Mouse (Mus musculus): ENCODE results near the gene Sh2d1b2.
"Not testable (repeated sequence)": the region's sequence is repeated elsewhere in the genome, so short reads cannot be mapped to it uniquely, and the experiment has no call there.

Sh2d1b2 gene

GRCm38 (mm10) chr1:170232688-170233087 is at the start of gene Sh2d1b2:
Sh2d1b2 (plus strand) TSS chr1:170232749.
- not testable (repeated sequence) for DNase-seq (ENCODE audit: low read depth, low spot score); H3K27me3 ChIP-seq (ENCODE audit: control insufficient read depth, insufficient read depth, low read length, poor library complexity, severe bottlenecking); H3K36me3 ChIP-seq (ENCODE audit: control insufficient read depth, insufficient read depth, low read length, poor library complexity, severe bottlenecking)

DNA sequence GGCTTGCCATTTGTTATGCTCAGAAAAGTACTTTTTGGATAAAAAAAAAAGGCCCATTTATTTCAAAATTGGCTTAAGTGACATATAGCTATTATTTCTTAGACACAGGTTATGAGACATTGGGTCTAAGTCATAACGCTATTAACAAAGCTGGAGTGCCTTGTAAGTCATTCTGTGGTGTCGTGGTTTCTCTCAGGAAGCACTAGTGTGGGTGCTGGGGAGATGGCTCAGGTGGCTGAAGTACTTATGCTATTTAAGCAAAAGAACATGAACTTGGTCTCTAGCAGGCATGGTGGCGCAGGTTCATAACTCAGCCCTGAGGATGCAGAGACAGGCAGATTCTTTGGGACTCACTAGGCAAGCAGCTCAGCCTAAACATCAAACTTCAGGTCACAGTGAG is 47.4 kb upstream of the Sh2d1b2 start:
- no peak for DNase-seq (ENCODE audit: low read depth, low spot score)
- no peaks in the 10 kb centered on the region for H3K27me3 ChIP-seq (ENCODE audit: control insufficient read depth, insufficient read depth, low read length, poor library complexity, severe bottlenecking)
- H3K36me3 ChIP-seq (ENCODE audit: control insufficient read depth, insufficient read depth, low read length, poor library complexity, severe bottlenecking) = no peaks in the 10 kb centered on the region

- H3K27me3 ChIP-seq (ENCODE audit: control insufficient read depth, insufficient read depth, low read length, poor library complexity, severe bottlenecking) = no peaks in the 10 kb centered on the region
- H3K36me3 ChIP-seq (ENCODE audit: control insufficient read depth, insufficient read depth, low read length, poor library complexity, severe bottlenecking) = no peaks in the 10 kb centered on the region
- no peak for DNase-seq (ENCODE audit: low read depth, low spot score)
These were observed 46.0 kb upstream of the Sh2d1b2 start for GRCm38 (mm10) chr1:170186531-170186930.

- Histone ChIP-seq H3K36me3 (ENCODE audit: control insufficient read depth, insufficient read depth, low read length, poor library complexity, severe bottlenecking) (peaks cover 4% of the 10 kb centered on the region; the same call in 1 of the 2 replicates), H3K27me3 (ENCODE audit: control insufficient read depth, insufficient read depth, low read length, poor library complexity, severe bottlenecking) (no peaks in the 10 kb centered on the region)
- DNase-seq (ENCODE audit: low read depth, low spot score) = no peak
These were observed 43.9 kb upstream of the Sh2d1b2 start for GRCm38 (mm10) chr1:170188601-170189000.

DNA sequence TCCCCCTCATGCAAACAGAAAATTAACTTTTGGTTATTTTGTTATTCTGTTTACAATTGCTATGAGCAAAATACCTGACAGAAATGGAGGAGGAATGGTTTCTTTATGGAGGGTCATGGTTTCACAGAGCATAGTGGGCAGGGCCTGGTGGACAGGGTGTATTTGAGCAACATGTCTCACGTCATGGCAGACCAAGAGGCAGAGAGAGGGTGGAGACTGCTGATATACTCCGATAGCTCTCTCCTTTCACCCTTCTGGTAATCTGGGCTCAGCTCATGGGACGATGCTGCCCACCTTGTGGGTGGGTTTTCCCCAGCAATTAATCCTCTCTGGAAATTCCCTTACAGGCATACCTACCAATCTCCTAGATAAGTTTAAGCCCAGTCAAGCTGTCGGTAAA is 42.3 kb upstream of the Sh2d1b2 start:
- Histone ChIP-seq H3K27me3 (ENCODE audit: control insufficient read depth, insufficient read depth, low read length, poor library complexity, severe bottlenecking) (no peaks in the 10 kb centered on the region), H3K36me3 (ENCODE audit: control insufficient read depth, insufficient read depth, low read length, poor library complexity, severe bottlenecking) (peaks cover 8% of the 10 kb centered on the region; the same call in 1 of the 2 replicates)
- DNase-seq (ENCODE audit: low read depth, low spot score) = no peak

DNA sequence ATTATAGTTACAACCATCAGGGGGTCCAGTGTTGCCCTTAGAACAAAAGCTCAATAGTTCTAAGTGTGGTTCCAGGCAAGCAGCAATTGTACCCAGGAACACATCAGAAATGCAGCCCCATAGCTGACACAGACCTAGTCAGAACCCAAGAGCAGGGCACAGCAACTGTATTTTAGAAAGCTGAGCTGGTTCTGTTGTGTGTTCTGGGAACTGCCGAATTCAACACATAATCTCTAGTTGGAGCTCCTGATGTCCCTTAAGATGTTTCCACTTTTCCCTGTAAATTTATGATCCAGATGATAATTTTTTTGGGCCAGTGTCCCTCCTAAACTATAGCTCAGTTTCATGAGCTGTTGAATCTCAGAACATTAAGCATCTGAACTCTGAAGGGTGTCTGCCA is 40.6 kb upstream of the Sh2d1b2 start:
- H3K36me3 ChIP-seq (ENCODE audit: control insufficient read depth, insufficient read depth, low read length, poor library complexity, severe bottlenecking) = peaks cover 11% of the 10 kb centered on the region; the same call in 1 of the 2 replicates
- no peaks in the 10 kb centered on the region for H3K27me3 ChIP-seq (ENCODE audit: control insufficient read depth, insufficient read depth, low read length, poor library complexity, severe bottlenecking)
- DNase-seq (ENCODE audit: low read depth, low spot score) = no peak

GRCm38 (mm10) chr1:170196211-170196610 is 36.3 kb upstream of the Sh2d1b2 start:
- DNase-seq (ENCODE audit: low read depth, low spot score) = no peak
- Histone ChIP-seq H3K36me3 (ENCODE audit: control insufficient read depth, insufficient read depth, low read length, poor library complexity, severe bottlenecking) (peaks cover 24% of the 10 kb centered on the region; the same call in 1 of the 2 replicates), H3K27me3 (ENCODE audit: control insufficient read depth, insufficient read depth, low read length, poor library complexity, severe bottlenecking) (no peaks in the 10 kb centered on the region)

DNA sequence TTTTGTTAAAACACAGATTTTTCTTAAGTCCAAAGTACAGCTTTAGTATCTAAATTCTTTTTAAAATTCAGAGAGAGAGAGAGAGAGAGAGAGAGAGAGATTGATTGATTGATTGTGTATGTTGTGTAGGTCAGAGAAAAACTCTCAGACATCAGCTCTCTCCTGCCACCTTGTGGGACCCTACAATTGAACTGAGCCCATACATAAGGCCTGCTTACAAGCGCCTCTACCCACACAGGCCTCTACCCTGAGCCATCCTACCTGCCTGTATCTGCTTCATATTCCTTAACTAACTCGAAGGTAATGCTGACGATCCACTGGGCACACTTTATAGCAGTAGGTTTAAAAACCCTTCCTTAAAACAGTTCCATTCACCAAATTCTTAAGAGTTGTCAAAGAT is 32.2 kb upstream of the Sh2d1b2 start:
- peak; percentile 63 for DNase-seq (ENCODE audit: low read depth, low spot score)

GRCm38 (mm10) chr1:170206395-170206794 is 26.2 kb upstream of the Sh2d1b2 start:
- no peak for DNase-seq (ENCODE audit: low read depth, low spot score)
- Histone ChIP-seq H3K27me3 (ENCODE audit: control insufficient read depth, insufficient read depth, low read length, poor library complexity, severe bottlenecking) (no peaks in the 10 kb centered on the region; the same call in 1 of the 2 replicates), H3K36me3 (ENCODE audit: control insufficient read depth, insufficient read depth, low read length, poor library complexity, severe bottlenecking) (peaks cover 17% of the 10 kb centered on the region)

More for the DNA sequence above, 32.2 kb upstream of the Sh2d1b2 start:
- no peaks in the 10 kb centered on the region for H3K27me3 ChIP-seq (ENCODE audit: control insufficient read depth, insufficient read depth, low read length, poor library complexity, severe bottlenecking)
- H3K36me3 ChIP-seq (ENCODE audit: control insufficient read depth, insufficient read depth, low read length, poor library complexity, severe bottlenecking) = peaks cover 25% of the 10 kb centered on the region

GRCm38 (mm10) chr1:170213181-170213879 is 19.2 kb upstream of the Sh2d1b2 start:
- no peaks in the 10 kb centered on the region; the same call in 1 of the 2 replicates for H3K27me3 ChIP-seq (ENCODE audit: control insufficient read depth, insufficient read depth, low read length, poor library complexity, severe bottlenecking)
- H3K36me3 ChIP-seq (ENCODE audit: control insufficient read depth, insufficient read depth, low read length, poor library complexity, severe bottlenecking) = peaks cover 2% of the 10 kb centered on the region; the same call in 1 of the 2 replicates
- DNase-seq (ENCODE audit: low read depth, low spot score) = peak; percentile 64

GRCm38 (mm10) chr1:170214383-170214756 is 18.2 kb upstream of the Sh2d1b2 start:
- Histone ChIP-seq H3K36me3 (ENCODE audit: control insufficient read depth, insufficient read depth, low read length, poor library complexity, severe bottlenecking) (peaks cover 2% of the 10 kb centered on the region; the same call in 1 of the 2 replicates), H3K27me3 (ENCODE audit: control insufficient read depth, insufficient read depth, low read length, poor library complexity, severe bottlenecking) (no peaks in the 10 kb centered on the region; the same call in 1 of the 2 replicates)
- DNase-seq (ENCODE audit: low read depth, low spot score) = no peak

GRCm38 (mm10) chr1:170214757-170215522 is 17.6 kb upstream of the Sh2d1b2 start, which contains the start of gene Uhmk1:
Uhmk1 (minus strand) TSS chr1:170215397.
- DNase-seq (ENCODE audit: low read depth, low spot score) = peak; percentile 88
- Histone ChIP-seq H3K27me3 (ENCODE audit: control insufficient read depth, insufficient read depth, low read length, poor library complexity, severe bottlenecking) (no peaks in the 10 kb centered on the region; the same call in 1 of the 2 replicates), H3K36me3 (ENCODE audit: control insufficient read depth, insufficient read depth, low read length, poor library complexity, severe bottlenecking) (peaks cover 2% of the 10 kb centered on the region; the same call in 1 of the 2 replicates)

- no peak for DNase-seq (ENCODE audit: low read depth, low spot score)
- peaks cover 2% of the 10 kb centered on the region; the same call in 1 of the 2 replicates for H3K36me3 ChIP-seq (ENCODE audit: control insufficient read depth, insufficient read depth, low read length, poor library complexity, severe bottlenecking)
- H3K27me3 ChIP-seq (ENCODE audit: control insufficient read depth, insufficient read depth, low read length, poor library complexity, severe bottlenecking) = no peaks in the 10 kb centered on the region
These were observed 17.0 kb upstream of the Sh2d1b2 start for GRCm38 (mm10) chr1:170215590-170215989.

GRCm38 (mm10) chr1:170218091-170218884 is 14.3 kb upstream of the Sh2d1b2 start:
- DNase-seq (ENCODE audit: low read depth, low spot score) = peak; percentile 73
- H3K27me3 ChIP-seq (ENCODE audit: control insufficient read depth, insufficient read depth, low read length, poor library complexity, severe bottlenecking) = no peaks in the 10 kb centered on the region
- no peaks in the 10 kb centered on the region for H3K36me3 ChIP-seq (ENCODE audit: control insufficient read depth, insufficient read depth, low read length, poor library complexity, severe bottlenecking)

All from splenic B cell, adult 2 months (primary cell).